Mouse (Mus musculus): Measurements from ENCODE around the gene Arf6.

GRCm38 (mm10) chr12:69332147-69332546 is 39.8 kb upstream of the Arf6 start:
- no peak for TF ChIP-seq EP300 (IDR thresholded peaks at IDR 0.05; ENCODE audit: insufficient read depth, low read depth, low read length)
- TF ChIP-seq CTCF (IDR thresholded peaks at IDR 0.05; ENCODE audit: low read depth, low read length) = no peak
- TF ChIP-seq POLR2A (IDR thresholded peaks at IDR 0.05; ENCODE audit: insufficient read depth, low read length) = no peak

Data from ES-Bruce4 (cell line).